Mouse (Mus musculus) kidney, adult 2 months (tissue): ENCODE data around the gene Insl6. TPM values are rescaled to one million over a fixed set of nuclear protein-coding genes. Genes with fewer than 3 reads are reported as not detected.

Experiments used
- DNase-seq: peaks from one replicate; pipeline ENCODE4 v3.0.0; 2021
- H3K27ac ChIP-seq: fragments of 200-500 bp; 2 replicates; pipeline ENCODE4 v1.5.1; 2012; ENCODE audit warnings: low read depth, low read length, control low read depth, inconsistent platforms; ENCODE audit not compliant: insufficient read depth
- H3K27me3 ChIP-seq: fragments of 200-500 bp; replicated peaks from 2 replicates; pipeline ENCODE4 v1.6.1; 2012; ENCODE audit warnings: mild to moderate bottlenecking, moderate library complexity, low read length, inconsistent platforms; ENCODE audit not compliant: control insufficient read depth, insufficient read depth
- H3K36me3 ChIP-seq: fragments of 200-500 bp; 2 replicates; pipeline ENCODE4 v1.6.1; 2012; ENCODE audit warnings: mild to moderate bottlenecking, moderate library complexity, low read length, inconsistent platforms; ENCODE audit not compliant: control insufficient read depth, insufficient read depth
- H3K4me1 ChIP-seq: fragments of 200-500 bp; 2 replicates; pipeline ENCODE4 v1.6.1; 2011; ENCODE audit warnings: low read length; ENCODE audit not compliant: control insufficient read depth, insufficient read depth
- H3K4me3 ChIP-seq: fragments of 200-500 bp; 2 replicates; pipeline ENCODE4 v1.5.1; 2011; ENCODE audit warnings: mild to moderate bottlenecking, low read depth, low read length, control low read depth; ENCODE audit not compliant: insufficient read depth
- CTCF ChIP-seq: fragments of 200-500 bp; conservative IDR thresholded peaks from 2 replicates; pipeline ENCODE4 v1.5.1; 2011; ENCODE audit warnings: low read depth, mild to moderate bottlenecking, control low read depth, low read length, moderate library complexity, mixed read lengths; ENCODE audit not compliant: insufficient read depth, insufficient read length
- POLR2A ChIP-seq: fragments of 200-500 bp; IDR thresholded peaks from one replicate; pipeline ENCODE4 v1.6.1; 2011; ENCODE audit warnings: low read depth, low read length, control low read depth
- WGBS: fragments of 180-500 bp; shearing (Covaris S2); methylation state at CpG from one replicate; pipeline ENCODE4 v1.1.7; 2018; 5-methylcytosine and 5-hydroxymethylcytosine counted together
- polyA plus RNA-seq: library from polyadenylated mRNA; depleted of rRNA; stranded (reverse); fragments of >200 nt; gene quantifications from 2 replicates; pipeline ENCODE4 v1.2.3, GENCODE M21; 2012; rRNA removed

Gene Insl6
- polyA plus RNA-seq, 1 experiment: 3.1 TPM

GRCm38 (mm10) chr19:29287863-29288262 is 37.3 kb downstream of the Insl6 start:
- Histone ChIP-seq H3K4me3 (no peak overlapping the region), H3K36me3 (no peaks in the 10 kb centered on the region; the same call in 1 of the 2 replicates), H3K27ac (no peak overlapping the region), H3K4me1 (peaks cover 7% of the 10 kb centered on the region; the same call in 1 of the 2 replicates), H3K27me3 (no peaks in the 10 kb centered on the region)
- WGBS: 82% methylated on average over 8 of the region's 8 CpGs
- no peak for DNase-seq
- no peak for TF ChIP-seq POLR2A
- no peak for TF ChIP-seq CTCF

GRCm38 (mm10) chr19:29285451-29285869 is 39.7 kb downstream of the Insl6 start:
- no peaks in the 10 kb centered on the region; the same call in 1 of the 2 replicates for H3K36me3 ChIP-seq
- 41% methylated on average over 7 of the region's 7 CpGs for WGBS
- peaks cover 7% of the 10 kb centered on the region; the same call in 1 of the 2 replicates for H3K4me1 ChIP-seq
- H3K27me3 ChIP-seq: no peaks in the 10 kb centered on the region
- no peak for TF ChIP-seq POLR2A
- TF ChIP-seq CTCF: no peak
- no peak overlapping the region for H3K27ac ChIP-seq
- peak; percentile 72 for DNase-seq
- no peak overlapping the region for H3K4me3 ChIP-seq

- no peaks in the 10 kb centered on the region; the same call in 1 of the 2 replicates for H3K4me1 ChIP-seq
- peaks cover 7% of the 10 kb centered on the region; the same call in 1 of the 2 replicates for H3K36me3 ChIP-seq
- no peak overlapping the region for H3K27ac ChIP-seq
- no peaks in the 10 kb centered on the region for H3K27me3 ChIP-seq
- WGBS: 90% methylated on average over 6 of the region's 6 CpGs
- no peak for DNase-seq
- no peak overlapping the region for H3K4me3 ChIP-seq
- TF ChIP-seq POLR2A (no peak), CTCF (no peak)
Measured at GRCm38 (mm10) chr19:29278944-29279587, 46.1 kb downstream of the Insl6 start.

GRCm38 (mm10) chr19:29276414-29276813 is 48.7 kb downstream of the Insl6 start:
- 95% methylated on average over 4 of the region's 4 CpGs for WGBS

GRCm38 (mm10) chr19:29272011-29272809 is 52.9 kb downstream of the Insl6 start:
- DNase-seq: no peak
- Histone ChIP-seq H3K27ac (no peak overlapping the region), H3K27me3 (no peaks in the 10 kb centered on the region), H3K4me3 (no peak overlapping the region), H3K36me3 (peaks cover 5% of the 10 kb centered on the region; the same call in 1 of the 2 replicates), H3K4me1 (no peaks in the 10 kb centered on the region)
- TF ChIP-seq CTCF (no peak), POLR2A (no peak)
- 92% methylated on average over 3 of the region's 3 CpGs for WGBS

More at GRCm38 (mm10) chr19:29276414-29276813, 48.7 kb downstream of the Insl6 start:
- Histone ChIP-seq H3K36me3 (peaks cover 7% of the 10 kb centered on the region; the same call in 1 of the 2 replicates), H3K27ac (no peak overlapping the region), H3K4me3 (no peak overlapping the region), H3K4me1 (no peaks in the 10 kb centered on the region), H3K27me3 (no peaks in the 10 kb centered on the region)
- TF ChIP-seq POLR2A (no peak), CTCF (no peak)
- no peak for DNase-seq

Other genes starting within 250 kb of the Insl6 start
- gene Rcl1, start 224.0 kb downstream of the Insl6 start, polyA plus RNA-seq: 16.9 and 17.6 TPM in 2 replicates
- gene Jak2, start 73.5 kb downstream of the Insl6 start, polyA plus RNA-seq: 6.5 and 7.0 TPM in 2 replicates
- gene Rln1, start 9.3 kb upstream of the Insl6 start, polyA plus RNA-seq: 0.11 TPM in 1 of 2 replicates, not detected in the other
- gene Plgrkt, start 42.0 kb upstream of the Insl6 start, polyA plus RNA-seq: 25.2 and 30.8 TPM in 2 replicates
- 2.5 and 4.3 TPM in 2 replicates for gene Cd274, start 42.1 kb upstream of the Insl6 start, polyA plus RNA-seq
- 0.17 TPM in 1 of 2 replicates, not detected in the other for gene Pdcd1lg2, start 85.6 kb upstream of the Insl6 start, polyA plus RNA-seq
- 8.9 and 10.4 TPM in 2 replicates for gene Ric1, start 196.9 kb upstream of the Insl6 start, polyA plus RNA-seq